Mouse (Mus musculus) lung, embryonic 16.5 days (tissue): Measurements from ENCODE around the gene Cacna1e. TPM values are rescaled to one million over a fixed set of nuclear protein-coding genes. Genes with fewer than 3 reads are reported as not detected.

Source experiments
- ATAC-seq: fragments of 200-750 bp; cut with Nextera tagmentation; 2 replicates; pipeline ENCODE4 v1.8.0; 2017; ENCODE audit warnings: low read depth, mild to moderate bottlenecking, moderate library complexity
- H3K27ac ChIP-seq: fragments of 300-500 bp; sonication (generic); 2 replicates; pipeline ENCODE4 v1.5.1; 2014; ENCODE audit warnings: mild to moderate bottlenecking, control low read depth, low read length
- H3K27me3 ChIP-seq: fragments of 300-500 bp; sonication (generic); 2 replicates; pipeline ENCODE4 v1.6.1; 2014; ENCODE audit warnings: low read depth, low read length, mixed read lengths; ENCODE audit not compliant: control insufficient read depth, insufficient read depth
- H3K36me3 ChIP-seq: fragments of 300-500 bp; sonication (generic); 2 replicates; pipeline ENCODE4 v1.6.1; 2014; ENCODE audit warnings: low read length; ENCODE audit not compliant: control insufficient read depth, insufficient read depth
- H3K4me1 ChIP-seq: fragments of 300-500 bp; sonication (generic); replicated peaks from 2 replicates; pipeline ENCODE4 v1.6.1; 2014; ENCODE audit warnings: low read length, mixed read lengths; ENCODE audit not compliant: control insufficient read depth, insufficient read depth
- H3K4me2 ChIP-seq: fragments of 300-500 bp; sonication (generic); 2 replicates; pipeline ENCODE4 v1.6.1; 2014; ENCODE audit warnings: low read depth, low read length, control low read depth
- H3K4me3 ChIP-seq: fragments of 300-500 bp; sonication (generic); 2 replicates; pipeline ENCODE4 v1.5.1; 2014; ENCODE audit warnings: mild to moderate bottlenecking, low read length, control low read depth
- H3K9ac ChIP-seq: fragments of 300-500 bp; sonication (generic); 2 replicates; pipeline ENCODE4 v1.6.1; 2014; ENCODE audit warnings: low read length, control low read depth
- H3K9me3 ChIP-seq: fragments of 300-500 bp; sonication (generic); 2 replicates; pipeline ENCODE4 v1.6.1; 2016; ENCODE audit warnings: low read length; ENCODE audit not compliant: control insufficient read depth
- WGBS: fragments of 180-500 bp; shearing (Covaris S2); extraction: QIAGEN DNeasy Blood & Tissue Kit; methylation state at CpG from one replicate; pipeline ENCODE4 v1.1.7; 2014; 5-methylcytosine and 5-hydroxymethylcytosine counted together
- polyA plus RNA-seq: library from polyadenylated mRNA; unstranded; fragments of >200 nt; fragmentation: Nextera tagmentation; extraction: Ambion mirVana; gene quantifications from 2 replicates; pipeline ENCODE4 v1.2.1, GENCODE M21; 2015

Gene Cacna1e
- polyA plus RNA-seq, 1 experiment from 2014 or later, result 0.19 TPM

- WGBS, result 57% methylated on average over 5 of the region's 5 CpGs
- Histone ChIP-seq H3K9me3 (no peaks in the 10 kb centered on the region), H3K4me2 (no peak overlapping the region), H3K9ac (no peak overlapping the region), H3K4me3 (no peak overlapping the region), H3K27me3 (no peaks in the 10 kb centered on the region), H3K4me1 (no peaks in the 10 kb centered on the region), H3K27ac (no peak overlapping the region), H3K36me3 (no peaks in the 10 kb centered on the region)
- no peak for ATAC-seq
Measured at GRCm38 (mm10) chr1:154500869-154501268, 383.4 kb downstream of the Cacna1e start.

DNA sequence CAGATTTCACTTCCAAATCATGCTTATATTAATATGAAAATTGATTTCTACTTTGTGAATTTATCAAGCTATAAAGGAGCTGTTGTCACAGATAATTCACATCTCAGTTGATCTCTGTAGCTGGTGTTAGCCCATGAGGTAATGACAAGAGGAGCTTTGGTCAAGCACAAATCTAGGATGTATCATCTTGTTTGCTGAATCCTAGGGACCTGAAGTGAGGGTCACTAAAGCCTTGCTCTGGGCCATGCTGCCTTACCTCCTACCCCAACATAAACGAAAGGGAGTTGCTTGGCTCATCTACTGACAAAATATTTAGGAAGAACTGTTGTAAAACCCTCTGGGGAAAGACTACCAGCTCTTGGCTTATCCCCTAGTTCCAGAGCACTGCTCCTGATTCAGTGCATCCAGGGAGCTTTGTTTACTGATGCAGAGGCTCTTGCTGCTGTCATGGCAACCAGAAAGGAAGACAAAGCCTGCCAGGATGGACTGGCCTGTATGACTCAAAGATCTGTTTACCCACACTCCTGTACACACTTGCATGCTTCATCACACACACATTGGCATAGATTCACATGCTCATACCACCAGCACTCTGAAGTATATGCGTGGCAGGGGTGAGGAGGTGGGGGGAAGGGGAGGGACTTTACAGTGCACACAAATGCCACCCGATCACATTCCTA lies 384.0 kb downstream of the Cacna1e start:
- Histone ChIP-seq H3K27ac (no peak overlapping the region), H3K27me3 (no peaks in the 10 kb centered on the region), H3K9me3 (no peaks in the 10 kb centered on the region), H3K4me1 (no peaks in the 10 kb centered on the region), H3K4me2 (no peak overlapping the region), H3K36me3 (no peaks in the 10 kb centered on the region), H3K9ac (no peak overlapping the region), H3K4me3 (no peak overlapping the region)
- no peak for ATAC-seq
- WGBS, result 48% methylated on average over 3 of the region's 3 CpGs

DNA sequence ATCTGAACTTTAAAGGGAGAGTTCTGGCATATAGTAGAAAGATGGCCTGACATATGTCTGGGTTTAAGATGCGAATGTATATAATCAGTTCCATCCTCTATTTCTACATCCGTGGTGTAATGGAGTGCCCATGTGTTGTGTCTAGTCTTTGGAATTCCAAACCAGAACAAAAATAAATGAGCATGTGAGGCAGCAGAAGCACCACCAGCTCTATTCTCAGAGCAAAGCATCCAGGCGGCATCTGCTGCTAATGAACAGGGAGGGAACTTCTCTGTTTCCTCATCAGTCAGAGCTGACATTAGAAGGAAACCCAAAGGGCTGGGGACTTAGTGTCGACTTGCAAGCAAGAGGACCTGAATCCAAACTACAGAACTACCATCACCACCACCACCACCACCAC lies 385.5 kb downstream of the Cacna1e start:
- no peak overlapping the region for H3K27ac ChIP-seq

DNA sequence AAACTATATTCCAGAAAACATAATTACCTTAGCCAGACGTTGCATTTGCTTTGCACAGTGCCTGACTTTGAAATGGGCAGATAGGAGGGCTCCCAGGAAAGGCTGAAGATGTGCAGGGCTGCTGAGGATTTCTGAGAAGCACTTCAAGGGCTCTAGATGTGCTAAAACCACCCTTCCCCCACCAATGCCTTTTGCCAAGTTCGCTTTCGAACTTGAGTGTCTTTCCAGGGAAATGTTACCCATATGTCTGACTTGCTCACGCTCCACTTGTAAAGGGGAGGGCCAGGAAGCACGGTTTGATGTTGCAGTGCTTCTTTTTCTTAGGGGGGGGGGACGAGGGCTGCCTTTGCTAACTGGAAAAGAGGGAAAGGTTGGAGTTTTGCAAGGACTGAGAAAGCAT lies 393.2 kb downstream of the Cacna1e start:
- Histone ChIP-seq H3K27ac (no peak overlapping the region), H3K36me3 (no peaks in the 10 kb centered on the region), H3K4me3 (no peak overlapping the region), H3K9me3 (no peaks in the 10 kb centered on the region), H3K27me3 (no peaks in the 10 kb centered on the region), H3K9ac (no peak overlapping the region), H3K4me1 (no peaks in the 10 kb centered on the region), H3K4me2 (no peak overlapping the region)
- 41% methylated on average over 6 of the region's 6 CpGs for WGBS
- ATAC-seq, result no peak

More for the DNA sequence above, 385.5 kb downstream of the Cacna1e start:
- H3K27me3 ChIP-seq, result no peaks in the 10 kb centered on the region
- H3K36me3 ChIP-seq, result no peaks in the 10 kb centered on the region
- no peak for ATAC-seq
- no peak overlapping the region for H3K4me2 ChIP-seq
- no peaks in the 10 kb centered on the region for H3K9me3 ChIP-seq
- 63% methylated on average over 4 of the region's 4 CpGs for WGBS
- H3K4me1 ChIP-seq, result no peaks in the 10 kb centered on the region
- H3K9ac ChIP-seq, result no peak overlapping the region
- H3K4me3 ChIP-seq, result no peak overlapping the region

DNA sequence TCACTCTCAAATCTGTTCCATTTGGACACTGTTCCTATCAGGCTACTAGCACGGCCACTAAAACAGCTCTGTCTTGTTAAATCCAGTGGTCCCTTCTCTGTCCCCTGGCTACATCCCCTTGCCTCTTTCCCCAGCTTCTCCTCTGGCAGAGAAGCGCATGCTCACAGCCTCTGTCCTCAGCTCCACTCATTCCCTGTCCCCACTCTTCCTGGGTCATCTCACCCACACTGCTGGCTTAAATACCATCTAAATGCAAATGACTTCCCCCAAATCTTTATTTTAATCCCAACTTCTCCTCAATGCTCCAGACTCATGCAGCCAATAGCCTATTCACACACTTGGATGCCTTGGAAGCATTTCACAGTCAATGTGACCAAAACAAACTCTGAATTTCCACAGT lies 407.6 kb downstream of the Cacna1e start:
- Histone ChIP-seq H3K27me3 (no peaks in the 10 kb centered on the region), H3K9me3 (no peaks in the 10 kb centered on the region), H3K4me3 (no peak overlapping the region), H3K27ac (no peak overlapping the region), H3K4me1 (no peaks in the 10 kb centered on the region), H3K36me3 (no peaks in the 10 kb centered on the region), H3K9ac (no peak overlapping the region), H3K4me2 (no peak overlapping the region)
- 71% methylated on average over 2 of the region's 2 CpGs for WGBS
- ATAC-seq, result no peak

DNA sequence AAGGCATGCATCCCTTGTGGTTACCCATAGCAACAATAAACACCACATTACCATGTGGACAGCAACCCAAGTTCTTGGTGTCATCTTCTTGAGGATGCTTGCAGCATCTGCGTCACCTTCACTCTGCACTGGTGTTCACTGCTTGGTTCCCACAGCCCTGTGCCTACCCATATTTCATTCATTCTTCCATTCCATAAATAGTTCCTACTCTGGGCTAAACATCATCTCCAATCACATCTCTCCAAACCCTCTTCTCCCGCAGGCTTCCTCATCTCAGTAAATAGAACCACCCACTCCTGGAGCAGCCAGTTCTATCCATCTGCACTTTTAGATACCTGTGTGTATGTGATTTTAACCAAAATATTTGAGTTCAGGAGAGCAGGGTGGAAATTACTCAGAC lies 408.6 kb downstream of the Cacna1e start:
- Histone ChIP-seq H3K27ac (no peak overlapping the region), H3K4me2 (no peak overlapping the region), H3K36me3 (no peaks in the 10 kb centered on the region), H3K27me3 (no peaks in the 10 kb centered on the region), H3K4me3 (no peak overlapping the region), H3K9me3 (no peaks in the 10 kb centered on the region), H3K4me1 (no peaks in the 10 kb centered on the region), H3K9ac (no peak overlapping the region)
- WGBS, result 80% methylated on average over 2 of the region's 2 CpGs
- ATAC-seq, result no peak

DNA sequence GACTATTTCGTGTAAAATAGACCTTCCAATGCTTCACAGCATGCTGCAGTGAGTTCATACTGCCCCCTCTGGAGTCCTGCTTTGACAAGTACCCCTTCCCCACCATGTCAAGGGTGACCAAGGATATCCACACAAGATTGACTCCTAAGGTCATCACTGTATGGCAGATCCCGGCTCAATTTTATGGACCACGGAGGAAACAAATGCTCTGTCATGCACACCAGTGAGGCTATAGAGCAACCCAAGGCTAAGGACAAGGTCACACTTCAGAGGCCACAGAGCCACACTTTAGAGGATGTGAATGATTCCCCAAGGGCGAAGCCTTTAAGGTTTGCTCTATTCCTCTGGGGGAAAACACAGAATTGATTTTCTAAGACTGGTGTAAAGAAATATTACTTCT lies 410.1 kb downstream of the Cacna1e start:
- Histone ChIP-seq H3K4me1 (no peaks in the 10 kb centered on the region), H3K36me3 (no peaks in the 10 kb centered on the region), H3K4me3 (no peak overlapping the region), H3K9ac (no peak overlapping the region), H3K27ac (no peak overlapping the region), H3K9me3 (no peaks in the 10 kb centered on the region), H3K27me3 (no peaks in the 10 kb centered on the region), H3K4me2 (no peak overlapping the region)
- 72% methylated on average over 4 of the region's 4 CpGs for WGBS
- no peak for ATAC-seq

DNA sequence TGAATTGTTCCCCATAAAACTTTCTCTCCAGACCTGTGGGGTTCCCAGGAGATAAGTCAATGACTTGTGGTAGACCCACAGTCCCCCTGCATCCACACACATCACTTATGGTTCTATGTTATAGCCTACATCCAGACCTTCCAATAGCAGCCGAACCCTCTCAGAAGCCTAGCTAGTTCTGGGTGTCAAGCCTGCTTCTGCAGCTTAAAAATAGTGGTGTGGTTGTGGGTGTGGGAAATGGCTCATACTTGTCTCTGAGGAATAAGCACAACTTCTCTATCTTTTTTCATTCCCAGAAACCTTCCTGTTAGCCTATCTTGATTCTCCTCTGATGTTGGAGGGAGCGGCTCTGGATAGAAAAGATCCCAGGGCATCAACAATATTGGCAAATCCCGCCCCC lies 417.0 kb downstream of the Cacna1e start:
- H3K4me3 ChIP-seq, result no peak overlapping the region
- no peaks in the 10 kb centered on the region for H3K36me3 ChIP-seq
- 74% methylated on average over 3 of the region's 3 CpGs for WGBS
- H3K27me3 ChIP-seq, result no peaks in the 10 kb centered on the region
- ATAC-seq, result no peak
- no peaks in the 10 kb centered on the region for H3K4me1 ChIP-seq
- H3K9me3 ChIP-seq, result no peaks in the 10 kb centered on the region
- no peak overlapping the region for H3K27ac ChIP-seq
- H3K9ac ChIP-seq, result no peak overlapping the region
- H3K4me2 ChIP-seq, result no peak overlapping the region

- ATAC-seq, result no peak
- H3K4me3 ChIP-seq, result no peak overlapping the region
- H3K36me3 ChIP-seq, result no peaks in the 10 kb centered on the region
- no peaks in the 10 kb centered on the region for H3K4me1 ChIP-seq
- 50% methylated on average over 5 of the region's 5 CpGs for WGBS
- H3K4me2 ChIP-seq, result no peak overlapping the region
- H3K9ac ChIP-seq, result no peak overlapping the region
- H3K9me3 ChIP-seq, result no peaks in the 10 kb centered on the region
- H3K27me3 ChIP-seq, result no peaks in the 10 kb centered on the region
- no peak overlapping the region for H3K27ac ChIP-seq
Measured at GRCm38 (mm10) chr1:154461521-154461920, 422.8 kb downstream of the Cacna1e start.

DNA sequence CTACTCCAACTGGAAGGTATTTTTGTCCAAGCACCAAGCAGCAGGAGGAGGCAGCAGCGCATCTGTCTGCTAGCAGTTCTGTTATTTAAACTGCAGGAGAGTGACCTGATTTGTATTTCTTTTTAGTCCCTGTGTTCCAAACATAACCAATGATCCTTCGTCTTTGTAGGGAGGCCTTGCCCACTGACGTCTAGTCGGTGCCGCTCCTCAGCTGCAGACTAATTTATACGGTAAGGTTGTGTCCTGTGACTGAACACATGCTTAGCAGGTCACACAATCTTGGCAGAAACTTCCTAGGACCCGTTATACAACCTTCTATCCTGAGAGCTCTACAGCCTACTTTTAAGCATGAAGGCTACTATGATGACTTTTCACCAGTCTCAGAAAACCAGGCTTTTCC lies 424.2 kb downstream of the Cacna1e start:
- H3K27ac ChIP-seq, result no peak overlapping the region
- H3K4me3 ChIP-seq, result no peak overlapping the region
- no peaks in the 10 kb centered on the region for H3K36me3 ChIP-seq
- 82% methylated on average over 7 of the region's 7 CpGs for WGBS
- H3K9ac ChIP-seq, result no peak overlapping the region
- no peak for ATAC-seq
- H3K4me2 ChIP-seq, result no peak overlapping the region
- no peaks in the 10 kb centered on the region for H3K9me3 ChIP-seq
- H3K27me3 ChIP-seq, result no peaks in the 10 kb centered on the region
- H3K4me1 ChIP-seq, result no peaks in the 10 kb centered on the region
